Mouse (Mus musculus) c-Kit-negative CD71-positive TER-119-positive erythroid progenitor cells, embryonic 14.5 days (primary cell): Measurements from ENCODE around the gene Zfp36.
"Not testable (repeated sequence)": the region's sequence is repeated elsewhere in the genome, so short reads cannot be mapped to it uniquely, and the experiment has no call there.

Experiments used
- DNase-seq: peaks from one replicate; pipeline ENCODE4 v3.0.0-alpha.2; 2013; ENCODE audit warnings: low read depth, low spot score

Zfp36 gene

DNA sequence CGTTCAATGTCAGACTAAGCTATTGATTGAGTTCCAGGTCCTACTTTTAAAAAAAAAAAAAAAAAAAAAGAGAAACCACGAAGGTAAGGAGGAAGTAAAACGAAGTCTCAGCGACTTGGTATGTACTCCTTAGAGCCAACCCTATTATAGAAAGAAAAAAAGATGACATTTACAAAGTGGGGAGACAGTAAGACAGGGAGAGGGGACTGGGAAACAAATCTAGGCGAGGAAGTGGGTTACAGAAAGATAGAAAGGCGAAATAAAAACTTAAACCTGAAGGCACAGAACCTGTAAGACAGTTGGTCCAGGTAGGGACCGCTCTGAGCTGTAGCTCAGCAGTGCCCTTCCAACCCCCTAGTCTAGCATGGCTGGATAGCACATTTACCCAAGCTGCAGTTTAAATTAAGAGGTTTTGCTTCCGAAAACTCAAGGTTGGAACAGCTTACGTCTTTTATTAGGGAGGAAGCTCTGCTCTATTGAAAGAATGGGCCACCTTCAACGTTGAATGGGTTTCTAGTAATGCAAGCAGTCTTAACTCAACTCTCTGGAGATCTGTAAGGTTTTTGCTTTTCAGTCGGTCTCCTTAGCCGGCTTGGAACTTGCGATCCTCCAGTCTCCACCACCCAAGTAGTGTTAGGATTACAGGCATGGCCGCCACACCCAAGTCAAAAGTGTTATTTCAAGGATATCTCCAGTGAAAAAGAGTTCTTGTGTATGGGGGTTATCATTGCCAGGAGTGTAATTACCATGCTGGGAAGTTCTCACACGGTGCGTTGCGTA lies at the start of gene Zfp36:
Gene Zfp36, minus strand, starts transcription at position 17 of the 780 bp plus-strand sequence.
- no peak for DNase-seq

DNA sequence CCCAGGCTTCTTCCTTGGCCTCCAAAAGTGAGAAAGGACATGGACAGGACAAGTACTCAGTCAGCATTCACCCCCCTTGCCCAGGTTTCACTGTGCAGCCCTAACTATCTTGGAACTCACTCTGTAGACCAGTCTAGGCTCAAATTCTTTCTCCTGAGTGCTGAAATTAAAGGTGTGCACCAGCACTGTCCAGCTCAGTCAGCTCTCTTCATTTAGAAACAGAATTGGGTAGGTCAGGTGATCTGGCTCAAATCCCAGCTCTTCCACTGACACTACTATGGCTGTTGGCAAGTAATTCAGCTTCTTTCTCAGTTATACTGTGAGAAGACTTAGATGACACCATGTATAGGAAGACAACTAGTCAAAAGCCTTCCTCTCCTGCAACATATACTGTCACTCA lies 47.7 kb upstream of the Zfp36 start:
- no peak for DNase-seq

DNA sequence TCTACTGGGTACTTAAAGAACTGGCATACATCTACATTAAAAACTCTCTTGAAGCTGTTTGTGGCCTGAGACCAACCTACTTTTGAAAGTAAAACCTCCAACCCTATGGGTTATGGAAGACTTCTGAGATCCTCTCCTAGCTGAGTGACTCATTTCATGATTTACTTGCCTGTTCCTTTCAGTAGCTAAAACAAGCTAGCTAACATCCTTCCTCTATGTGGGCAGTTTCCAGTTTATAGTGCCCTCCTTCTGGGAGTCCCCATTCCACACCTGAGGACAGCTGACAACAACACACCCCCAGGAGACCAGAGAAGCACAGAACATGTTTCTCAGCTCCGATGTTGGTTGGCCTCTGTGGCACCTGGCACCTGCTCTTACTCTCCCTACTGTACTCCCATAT lies 43.0 kb upstream of the Zfp36 start:
- DNase-seq: no peak

DNA sequence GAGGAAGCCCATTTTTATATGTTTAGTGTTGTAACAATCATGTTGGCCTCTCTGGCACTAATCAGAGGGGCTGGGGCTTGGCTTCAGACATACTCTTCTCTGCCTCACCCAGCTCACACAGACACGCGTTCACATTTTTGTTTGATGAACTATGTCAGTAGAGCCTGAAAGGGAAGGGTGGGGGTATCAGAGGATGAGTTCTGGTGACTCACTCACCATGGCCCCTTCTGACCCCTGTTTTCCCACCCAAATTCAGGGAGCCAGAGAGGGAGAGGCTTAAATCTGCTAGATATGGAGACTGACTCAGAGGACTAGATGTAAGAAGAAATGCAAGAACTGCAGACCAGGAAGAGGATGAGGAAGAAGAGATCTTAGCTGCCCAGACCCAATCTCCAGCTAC lies 39.4 kb upstream of the Zfp36 start:
- DNase-seq: no peak

DNA sequence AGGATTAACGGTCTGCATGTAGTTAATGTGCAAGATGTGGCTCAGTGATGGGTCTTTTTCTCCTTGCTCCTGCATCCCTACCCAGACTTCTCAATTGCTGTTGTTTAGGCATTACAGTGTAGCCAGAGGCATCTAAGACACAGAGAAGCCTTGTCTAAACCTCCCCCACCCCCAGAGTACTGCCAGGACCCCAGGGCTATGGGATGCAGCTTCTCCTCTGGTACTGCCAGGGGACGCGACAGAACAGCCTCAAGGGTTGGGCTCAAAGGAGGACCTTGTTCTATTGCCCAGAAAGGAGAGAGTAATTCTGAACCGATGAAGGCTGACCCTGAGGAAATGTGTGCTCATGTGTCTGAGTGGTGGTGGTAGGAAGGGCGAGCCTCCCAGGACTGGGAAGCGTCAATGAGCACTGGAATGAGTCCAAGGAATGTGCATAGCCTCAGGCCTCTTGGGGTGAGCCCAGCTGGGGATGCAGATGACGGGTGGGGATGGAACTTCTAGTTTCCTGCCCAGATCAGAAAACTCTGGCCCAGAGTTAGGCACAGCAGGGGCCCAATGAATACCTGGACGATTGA lies 38.1 kb upstream of the Zfp36 start:
- DNase-seq: no peak

DNA sequence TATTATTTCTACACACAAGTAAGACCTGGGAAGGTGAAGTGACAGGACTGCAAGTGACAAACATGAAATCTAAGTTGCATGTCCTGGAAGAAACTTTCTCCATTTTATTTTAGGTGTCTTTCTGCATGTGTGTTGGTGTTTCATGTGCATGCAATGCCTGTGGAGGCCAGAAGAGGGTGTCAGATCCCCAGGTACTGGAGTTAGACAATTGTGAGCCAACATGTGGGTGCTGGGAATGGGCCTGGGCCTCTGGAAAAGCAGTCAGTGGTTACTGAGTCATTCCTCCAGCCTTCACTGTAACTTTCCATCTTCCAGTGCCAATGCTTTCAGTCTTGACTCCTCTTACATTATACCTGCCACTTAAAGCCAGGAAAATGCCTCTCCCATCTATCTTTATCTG lies 37.3 kb upstream of the Zfp36 start:
- no peak for DNase-seq

DNA sequence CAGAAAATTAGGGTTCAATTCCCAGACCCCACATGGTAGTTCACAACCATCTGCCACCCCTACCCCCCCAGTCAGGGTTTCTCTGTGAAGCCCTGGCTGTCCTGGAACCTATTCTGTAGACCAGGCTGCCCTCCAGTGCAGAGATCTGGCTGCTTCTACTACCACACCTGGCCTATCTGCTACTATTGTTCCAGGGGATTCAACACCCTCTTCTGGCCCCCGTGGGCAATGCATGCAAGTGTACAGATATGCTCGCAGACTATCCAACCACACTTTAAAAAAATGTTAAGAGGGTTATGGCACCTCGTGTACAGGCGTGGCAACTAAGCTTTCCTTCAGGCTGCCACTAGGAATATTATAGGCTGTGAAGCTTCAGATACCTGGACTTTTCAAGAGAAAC lies 32.8 kb upstream of the Zfp36 start:
- no peak for DNase-seq

DNA sequence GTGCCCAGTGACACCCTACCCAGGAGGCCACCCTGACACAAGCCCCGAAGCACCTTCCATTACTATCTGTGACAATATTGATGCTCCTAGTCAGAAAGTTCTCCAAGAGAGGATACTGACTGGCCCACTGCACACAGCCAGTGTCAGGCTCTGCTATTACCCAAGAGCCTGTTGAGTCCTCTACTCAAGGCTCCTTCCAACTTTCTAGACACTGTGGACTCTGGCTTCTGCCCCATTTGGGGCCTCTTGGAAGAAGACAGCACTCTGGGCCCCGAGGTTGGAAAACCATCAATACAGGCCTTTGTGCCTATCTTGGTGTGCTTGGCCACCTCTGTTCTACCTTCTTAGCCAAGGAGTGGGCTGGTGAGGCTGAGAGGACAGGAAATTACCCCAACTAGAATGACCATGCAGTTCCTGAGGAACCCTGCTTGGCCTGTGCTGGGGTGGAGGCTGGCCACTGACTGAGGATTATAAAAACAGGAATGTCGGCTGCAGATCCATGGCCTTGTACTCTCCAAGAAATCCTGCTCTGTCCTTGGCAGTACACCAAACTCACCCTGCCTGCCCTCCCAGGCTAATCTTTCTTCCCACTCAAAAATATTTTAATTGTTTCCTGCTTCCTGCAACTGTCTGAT lies 30.9 kb upstream of the Zfp36 start:
- DNase-seq: no peak

DNA sequence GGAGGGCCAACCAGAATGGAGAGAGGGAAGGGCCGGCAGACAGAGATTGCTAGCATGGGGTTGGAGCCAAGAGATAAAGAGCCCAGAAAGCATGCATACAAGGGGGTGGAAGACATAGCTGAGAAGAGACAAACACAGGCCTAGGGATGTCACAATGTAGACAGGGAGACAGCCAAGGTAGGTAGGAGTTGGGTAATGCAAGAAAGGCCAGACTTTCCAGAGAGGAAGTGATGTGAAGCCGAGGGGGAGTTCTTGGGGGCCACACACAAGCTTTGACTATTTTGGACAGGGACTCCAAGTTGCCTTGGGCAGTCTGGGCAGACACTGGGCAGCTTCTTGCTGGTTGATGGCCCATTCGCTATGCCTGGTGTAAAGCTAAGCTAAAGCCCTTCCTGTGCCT lies 21.9 kb upstream of the Zfp36 start:
- DNase-seq: no peak

DNA sequence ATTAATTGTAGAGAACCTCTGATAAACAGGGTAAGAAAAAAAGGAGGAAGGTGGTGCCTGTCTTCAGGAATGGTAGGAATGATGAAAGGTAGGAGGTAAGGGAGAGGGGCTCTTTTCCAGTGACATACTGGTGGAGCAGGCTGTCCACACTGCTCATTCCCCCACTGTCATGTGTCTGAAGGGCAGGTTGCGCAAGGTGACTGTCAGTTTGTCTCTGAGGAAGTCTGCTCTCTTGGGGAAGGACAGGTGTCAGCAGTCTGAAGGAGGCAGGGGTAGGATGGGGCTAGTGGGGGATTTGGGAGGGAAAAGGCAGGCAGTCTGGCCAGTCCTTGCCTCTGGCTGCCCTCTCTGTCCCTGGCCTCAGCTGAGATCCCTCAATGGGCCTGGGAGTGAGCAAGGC lies 21.0 kb upstream of the Zfp36 start:
- no peak for DNase-seq

DNA sequence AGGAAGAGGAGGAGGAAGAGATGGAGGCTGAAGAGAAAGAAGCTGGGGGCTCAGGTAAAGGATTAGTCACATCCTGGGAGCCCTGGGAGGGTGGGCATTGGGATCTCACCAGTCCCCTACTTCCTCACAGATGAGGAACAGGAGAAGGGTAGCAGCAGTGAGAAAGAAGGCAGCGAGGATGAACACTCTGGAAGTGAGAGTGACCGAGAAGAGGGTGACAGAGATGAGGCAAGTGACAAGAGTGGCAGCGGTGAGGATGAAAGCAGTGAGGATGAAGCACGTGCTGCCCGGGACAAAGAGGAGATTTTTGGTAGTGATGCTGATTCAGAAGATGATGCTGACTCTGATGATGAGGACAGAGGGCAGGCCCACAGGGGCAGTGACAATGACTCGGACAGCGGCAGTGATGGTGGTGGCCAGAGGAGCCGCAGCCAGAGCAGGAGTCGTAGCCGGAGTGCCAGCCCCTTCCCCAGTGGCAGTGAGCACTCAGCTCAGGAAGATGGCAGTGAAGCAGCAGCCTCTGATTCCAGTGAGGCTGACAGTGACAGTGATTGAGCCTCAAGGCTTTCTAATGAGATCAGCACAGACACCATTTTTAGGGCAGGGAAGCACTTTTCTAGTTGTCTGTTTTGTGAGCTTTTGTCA lies 18.8 kb upstream of the Zfp36 start:
- DNase-seq: no peak

DNA sequence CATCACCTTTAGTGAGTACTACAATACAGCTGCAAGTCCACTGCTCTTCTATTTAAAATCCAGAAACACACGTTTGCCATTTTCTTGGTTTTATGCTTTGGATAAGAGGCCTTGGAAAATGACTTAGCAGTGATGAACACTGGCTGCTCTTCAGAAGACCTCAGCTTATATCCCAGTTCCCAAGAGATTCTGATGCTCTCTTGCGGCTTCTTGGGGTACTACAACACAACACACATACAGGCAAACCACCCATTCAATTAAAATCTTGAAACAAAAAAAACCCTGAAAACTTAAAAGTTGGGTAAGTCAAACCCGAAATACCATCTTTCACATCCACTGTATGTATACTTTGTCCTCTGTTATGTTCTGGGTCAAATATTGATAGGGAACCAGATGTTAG lies 17.9 kb upstream of the Zfp36 start:
- no peak for DNase-seq

DNA sequence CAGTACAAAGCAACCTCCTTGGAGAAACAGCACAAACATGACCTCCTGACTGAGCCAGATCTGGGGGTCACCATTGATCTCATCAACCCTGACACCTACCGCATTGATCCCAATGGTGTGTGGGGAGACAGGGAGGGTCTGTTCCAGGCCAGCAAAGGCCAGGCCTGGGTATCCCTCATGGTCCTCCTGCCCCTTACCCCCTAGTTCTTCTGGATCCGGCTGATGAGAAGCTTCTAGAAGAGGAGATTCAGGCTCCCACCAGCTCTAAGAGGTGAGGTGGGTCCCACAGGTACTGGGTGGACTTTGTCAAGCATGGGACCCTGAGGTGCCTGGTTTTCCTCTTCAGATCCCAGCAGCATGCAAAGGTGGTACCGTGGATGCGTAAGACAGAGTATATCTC lies 15.4 kb upstream of the Zfp36 start:
- no peak for DNase-seq

DNA sequence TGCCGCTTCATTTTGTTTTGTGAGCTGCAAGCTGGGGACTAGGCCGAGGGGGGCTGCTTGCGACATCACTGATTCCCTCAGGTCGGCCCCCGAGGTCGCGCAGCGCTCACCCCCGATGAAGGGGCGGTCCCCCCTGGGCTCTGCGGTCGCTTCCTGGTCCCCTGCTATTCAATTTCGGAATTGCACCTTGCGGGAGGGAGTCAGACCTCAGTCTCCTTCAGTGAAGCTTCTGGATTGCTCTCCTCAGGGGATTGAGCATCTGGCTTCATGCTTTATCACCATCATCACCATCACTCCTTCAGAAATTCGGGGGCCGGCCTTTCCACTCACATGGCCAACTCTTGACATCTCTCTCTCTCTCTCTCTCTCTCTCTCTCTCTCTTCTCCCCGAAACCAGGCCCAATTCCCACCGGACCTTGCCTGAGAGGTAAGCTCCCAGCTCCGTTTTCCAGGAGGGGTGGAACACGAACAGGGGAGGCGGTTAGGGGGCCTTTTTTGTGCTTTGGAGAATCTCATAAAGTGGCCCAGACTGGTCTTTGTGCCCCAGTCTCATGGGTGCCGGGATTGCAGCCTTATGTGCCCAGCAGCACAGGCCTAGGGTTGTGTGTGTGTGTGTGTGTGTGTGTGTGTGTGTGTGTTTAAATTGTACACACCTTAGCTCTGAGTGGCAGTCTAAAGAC lies 13.4 kb upstream of the Zfp36 start:
- no peak for DNase-seq

DNA sequence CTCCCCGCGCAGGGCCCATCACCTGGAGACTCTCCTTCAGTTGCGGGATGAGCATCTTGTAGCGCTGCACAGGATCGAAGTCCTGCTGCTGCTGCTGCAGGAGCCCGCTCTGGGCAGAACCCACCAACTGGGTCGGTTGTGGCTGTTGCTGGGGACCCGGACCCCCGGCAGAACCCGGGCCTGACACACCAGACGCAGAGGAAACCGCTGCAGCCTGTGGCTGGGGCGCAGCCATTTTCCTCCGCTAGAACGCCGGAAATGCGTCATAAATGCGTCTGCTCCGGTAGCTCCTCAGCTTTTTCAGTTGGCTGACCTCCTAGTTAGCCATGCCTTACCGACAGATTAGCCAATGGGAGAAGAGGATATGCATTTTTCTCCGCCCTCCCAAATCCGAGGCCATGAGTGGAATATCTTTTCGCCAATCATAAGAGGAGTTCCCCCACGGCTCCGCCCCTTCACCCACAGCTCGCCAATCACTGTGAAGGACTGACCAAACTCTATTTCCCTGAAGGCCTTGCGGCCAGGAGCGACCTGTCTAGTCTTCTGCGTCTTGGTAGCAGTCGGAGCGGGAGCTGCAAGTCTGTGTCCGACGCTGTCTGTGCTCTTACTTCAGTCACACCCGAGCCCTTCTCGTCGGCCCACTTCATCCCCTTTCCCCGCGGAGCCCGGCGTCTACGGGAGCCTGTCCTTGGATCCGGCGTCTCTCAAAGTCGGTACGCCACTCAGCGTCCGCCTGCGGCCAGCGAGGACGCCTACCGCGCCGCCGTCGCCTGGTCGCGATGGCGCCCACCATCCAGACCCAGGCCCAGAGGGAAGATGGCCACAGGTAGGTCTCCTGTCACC lies 12.6 kb upstream of the Zfp36 start, which contains the start of the genes Med29 and Paf1:
Gene Med29, minus strand, starts transcription at position 280 of the 843 bp plus-strand sequence.
Gene Paf1, plus strand, starts transcription at position 523 of the 843 bp plus-strand sequence.
- DNase-seq: peak; percentile 98

DNA sequence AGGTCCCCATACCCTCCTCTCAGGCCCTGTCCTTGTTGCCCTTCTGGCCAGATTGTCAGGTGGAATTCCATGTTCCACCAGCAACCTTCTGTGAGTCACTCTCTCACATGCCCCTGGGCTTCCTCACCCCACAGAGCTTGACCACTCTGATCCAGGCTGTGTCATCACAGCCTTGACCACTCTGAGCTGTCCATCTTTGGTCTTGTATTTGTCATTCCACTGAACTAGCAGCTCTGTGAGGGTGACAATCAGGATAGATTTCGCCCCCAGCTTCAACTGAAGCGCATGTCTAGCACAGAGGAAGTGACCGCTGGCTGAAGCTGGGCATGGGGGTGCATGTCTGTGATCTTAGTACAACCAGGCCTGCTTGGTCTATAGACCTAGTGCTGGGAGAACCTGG lies 10.3 kb upstream of the Zfp36 start:
- DNase-seq: no peak

DNA sequence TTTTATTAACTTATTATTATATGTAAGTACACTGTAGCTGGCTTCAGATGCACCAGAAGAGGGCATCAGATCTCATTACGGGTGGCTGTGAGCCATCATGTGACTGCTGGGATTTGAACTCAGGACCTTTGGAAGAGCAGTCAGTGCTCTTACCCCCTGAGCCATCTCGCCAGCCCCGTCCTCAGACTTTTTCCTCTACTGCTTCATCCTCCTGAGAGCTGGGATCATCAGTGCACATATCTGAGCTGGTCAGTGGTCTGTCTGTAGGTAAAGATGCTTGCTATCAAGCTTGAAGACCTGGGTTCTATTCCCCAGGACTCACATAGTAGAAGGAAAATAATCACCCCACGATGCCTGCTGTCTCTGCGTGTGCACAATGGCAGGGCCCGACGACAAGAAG lies 7.3 kb upstream of the Zfp36 start:
- DNase-seq: not testable (repeated sequence)

DNA sequence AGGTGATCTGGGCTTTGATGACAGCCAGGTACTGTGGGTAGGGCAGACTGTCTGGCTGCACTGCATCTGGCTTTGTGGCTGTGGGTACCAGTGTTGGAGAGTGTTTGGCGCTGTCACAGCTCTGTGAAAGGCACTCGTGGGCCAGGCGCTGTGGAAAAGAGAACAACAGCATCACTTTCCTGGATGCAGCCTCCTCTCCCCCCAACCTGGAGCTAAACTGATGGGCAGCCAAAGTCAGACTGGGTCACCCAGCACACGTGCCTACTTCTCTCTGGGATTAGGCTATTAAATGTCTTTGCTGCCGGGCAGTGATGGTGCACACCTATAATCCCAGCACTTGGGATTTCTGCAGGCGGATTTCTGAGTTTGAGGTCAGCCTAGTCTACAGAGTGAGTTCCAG lies 6.8 kb upstream of the Zfp36 start:
- DNase-seq: not testable (repeated sequence)

DNA sequence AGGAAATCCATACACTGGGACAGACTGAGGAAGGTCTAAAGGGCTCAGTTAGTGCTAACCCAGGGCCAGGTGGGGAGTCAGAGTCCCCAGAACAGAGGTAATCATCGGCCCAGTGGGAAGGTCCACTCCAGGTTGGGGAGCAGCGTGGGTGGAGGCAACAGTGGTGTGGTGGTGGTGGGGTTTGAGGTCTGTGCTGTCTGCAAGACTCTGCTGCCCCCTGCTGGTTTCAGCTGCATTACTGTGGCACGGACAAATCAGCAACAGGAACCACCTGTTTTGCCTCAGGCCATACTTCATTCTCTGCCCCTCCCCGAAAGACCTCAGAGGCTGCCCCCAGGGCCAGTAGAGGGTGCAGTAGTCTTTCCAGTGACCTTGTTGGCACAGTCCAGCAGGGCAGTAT lies 6.4 kb upstream of the Zfp36 start:
- no peak for DNase-seq

DNA sequence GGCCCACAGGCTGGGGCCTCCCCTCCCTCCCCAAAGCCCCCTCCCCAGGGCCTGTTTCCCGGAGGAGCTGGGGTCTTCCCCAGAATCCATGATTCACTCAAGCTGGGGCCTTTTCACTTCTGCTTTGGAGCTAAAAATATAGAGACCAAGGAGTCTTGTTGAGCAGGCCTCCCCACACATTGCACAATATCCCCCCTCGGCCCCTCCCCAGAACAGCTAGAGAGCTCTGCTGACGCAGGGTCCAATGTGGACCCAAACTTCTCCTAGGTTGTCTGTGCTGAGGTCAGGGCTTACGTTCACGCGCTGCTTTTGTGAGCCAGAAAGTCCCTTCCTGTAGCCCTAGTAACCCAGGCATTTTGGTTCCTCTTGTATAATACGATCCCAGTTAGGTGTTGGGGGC lies 6.0 kb upstream of the Zfp36 start:
- DNase-seq: no peak

DNA sequence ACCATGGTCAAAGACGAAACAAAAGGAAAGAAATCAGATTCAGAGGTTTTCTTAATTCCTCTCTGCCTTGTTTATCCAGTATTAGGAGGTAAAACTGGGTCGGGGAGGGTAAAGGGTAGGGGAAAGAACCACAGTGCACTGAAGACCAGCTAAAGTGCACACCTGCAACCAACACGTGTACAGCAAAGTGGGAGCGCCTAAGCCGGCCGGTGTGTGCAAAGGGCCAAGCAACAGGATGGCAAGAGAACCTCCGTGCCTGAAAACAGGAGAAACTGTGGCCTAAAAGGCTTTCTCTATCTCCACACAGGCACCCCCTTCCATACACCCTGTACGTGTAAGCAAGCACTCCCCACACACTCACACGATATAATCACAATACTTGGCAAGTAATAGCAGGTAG lies 5.1 kb upstream of the Zfp36 start:
- DNase-seq: no peak
